ENCODE assay signal across 8 mouse cellular contexts in the genomic region with DNA sequence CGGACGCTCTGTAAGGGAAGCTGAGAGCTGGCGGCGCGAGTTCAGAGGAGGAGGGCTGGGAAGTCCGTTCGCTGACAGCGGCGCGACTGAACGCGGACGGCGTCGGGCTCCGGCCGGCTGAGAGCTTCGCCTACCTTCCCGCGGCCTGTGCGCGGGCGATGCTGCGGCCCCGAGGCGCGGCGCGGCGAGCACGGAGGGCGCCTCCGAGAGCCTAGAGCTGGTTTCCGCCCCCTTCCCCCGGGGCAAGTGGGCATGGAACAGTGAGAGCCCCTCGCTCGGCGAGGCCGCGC. TPM values are rescaled to one million over a fixed set of nuclear protein-coding genes. Genes with fewer than 3 reads are reported as not detected.
DNase-seq lines count a peak whose midpoint lies in the region; ATAC-seq and TF ChIP-seq lines count a peak whose summit lies in the region.

No protein-coding gene starts in this region.

- ATAC-seq in lung, embryonic 14.5 days (ENCODE audit: insufficient read depth) = peak; percentile 59
- peak; percentile 58 for ATAC-seq in embryonic facial prominence, embryonic 14.5 days (ENCODE audit: low read depth)
- peak; percentile 59 for ATAC-seq in intestine, postnatal 0 days
- peak; percentile 31; the same call in 1 of the 2 replicates for ATAC-seq in neural tube, embryonic 14.5 days (ENCODE audit: low read depth)

- H3K4me3 ChIP-seq in lung, embryonic 14.5 days (ENCODE audit: low read depth, low read length) = peak overlapping the region; percentile 50
- H3K4me3 ChIP-seq in embryonic facial prominence, embryonic 14.5 days (ENCODE audit: low read depth, low read length) = peak overlapping the region; percentile 68
- peak overlapping the region; percentile 48 for H3K4me3 ChIP-seq in intestine, postnatal 0 days (ENCODE audit: low read depth, low read length)
- peak overlapping the region; percentile 61 for H3K4me3 ChIP-seq in neural tube, embryonic 14.5 days (ENCODE audit: low read depth, low read length)

- DNase-seq in lung, embryonic 14.5 days = no peak
- no peak for DNase-seq in lung, postnatal 25 days (ENCODE audit: low spot score)
- DNase-seq in embryonic facial prominence, embryonic 14.5 days (ENCODE audit: low spot score) = no peak
- no peak for DNase-seq in gastrocnemius, postnatal 4 days (ENCODE audit: low spot score in 2 of 2)
- DNase-seq in layer of hippocampus, postnatal 10 days (ENCODE audit: low spot score in 2 of 2) = no peak
- no peak for DNase-seq in cerebellum, postnatal 14 days

- peak overlapping the region; percentile 97 for H3K4me2 ChIP-seq in lung, embryonic 14.5 days
- H3K4me2 ChIP-seq in embryonic facial prominence, embryonic 14.5 days (ENCODE audit: low read depth, low read length) = peak overlapping the region; percentile 62
- H3K4me2 ChIP-seq in intestine, postnatal 0 days (replicated peaks; ENCODE audit: low read depth) = peak overlapping the region; percentile 98
- peak overlapping the region; percentile 98 for H3K4me2 ChIP-seq in neural tube, embryonic 14.5 days (ENCODE audit: low read depth, low read length)

- H3K36me3 ChIP-seq in lung, embryonic 14.5 days (ENCODE audit: insufficient read depth) = no peaks in the 10 kb centered on the region
- no peaks in the 10 kb centered on the region for H3K36me3 ChIP-seq in embryonic facial prominence, embryonic 14.5 days (ENCODE audit: control insufficient read depth, insufficient read depth, low read length)
- no peaks in the 10 kb centered on the region for H3K36me3 ChIP-seq in intestine, postnatal 0 days (ENCODE audit: control insufficient read depth, insufficient read depth)
- H3K36me3 ChIP-seq in neural tube, embryonic 14.5 days (ENCODE audit: control insufficient read depth, insufficient read depth, low read length) = no peaks in the 10 kb centered on the region

- peak overlapping the region; percentile 86 for H3K27ac ChIP-seq in lung, embryonic 14.5 days (ENCODE audit: low read depth)
- H3K27ac ChIP-seq in embryonic facial prominence, embryonic 14.5 days (replicated peaks; ENCODE audit: low read depth, low read length) = peak overlapping the region; percentile 56
- H3K27ac ChIP-seq in intestine, postnatal 0 days (ENCODE audit: low read depth, low read length) = peak overlapping the region; percentile 71
- no peak overlapping the region; the same call in 1 of the 2 replicates for H3K27ac ChIP-seq in neural tube, embryonic 14.5 days (ENCODE audit: low read depth, low read length)

- under 1% methylated on average over 40 of the region's 40 CpGs for WGBS in lung, embryonic 14.5 days
- 0% methylated on average over 4 of the region's 40 CpGs for WGBS in embryonic facial prominence, embryonic 14.5 days
- WGBS in intestine, postnatal 0 days = 0% methylated on average over 39 of the region's 40 CpGs
- WGBS in neural tube, embryonic 14.5 days = under 1% methylated on average over 39 of the region's 40 CpGs

- no peaks in the 10 kb centered on the region for H3K27me3 ChIP-seq in lung, embryonic 14.5 days (ENCODE audit: insufficient read depth, low read length)
- no peaks in the 10 kb centered on the region for H3K27me3 ChIP-seq in embryonic facial prominence, embryonic 14.5 days (replicated peaks; ENCODE audit: control insufficient read depth, insufficient read depth, low read length)
- peaks cover 6% of the 10 kb centered on the region for H3K27me3 ChIP-seq in intestine, postnatal 0 days (replicated peaks; ENCODE audit: control insufficient read depth, insufficient read depth, low read length)
- H3K27me3 ChIP-seq in neural tube, embryonic 14.5 days (ENCODE audit: control insufficient read depth, insufficient read depth, low read length) = peaks cover 6% of the 10 kb centered on the region; the same call in 1 of the 2 replicates

- H3K4me1 ChIP-seq in lung, embryonic 14.5 days (ENCODE audit: insufficient read depth) = peaks cover 18% of the 10 kb centered on the region
- H3K4me1 ChIP-seq in embryonic facial prominence, embryonic 14.5 days (ENCODE audit: control insufficient read depth, insufficient read depth, low read length) = peaks cover 45% of the 10 kb centered on the region
- peaks cover 2% of the 10 kb centered on the region; the same call in 1 of the 2 replicates for H3K4me1 ChIP-seq in intestine, postnatal 0 days (replicated peaks; ENCODE audit: control insufficient read depth, insufficient read depth, low read length)
- H3K4me1 ChIP-seq in neural tube, embryonic 14.5 days (ENCODE audit: control insufficient read depth, insufficient read depth, low read length) = peaks cover 11% of the 10 kb centered on the region; the same call in 1 of the 2 replicates

- peak overlapping the region; percentile 60 for H3K9ac ChIP-seq in lung, embryonic 14.5 days
- H3K9ac ChIP-seq in embryonic facial prominence, embryonic 14.5 days (ENCODE audit: low read depth, low read length) = peak overlapping the region; percentile 60
- H3K9ac ChIP-seq in intestine, postnatal 0 days (ENCODE audit: low read depth, low read length) = peak overlapping the region; percentile 55
- H3K9ac ChIP-seq in neural tube, embryonic 14.5 days (replicated peaks; ENCODE audit: low read depth, low read length) = peak overlapping the region; percentile 57

- no peak for TF ChIP-seq CTCF in lung, embryonic 14.5 days (IDR thresholded peaks at IDR 0.05; ENCODE audit: low read depth)
- TF ChIP-seq CTCF in intestine, postnatal 0 days (IDR thresholded peaks at IDR 0.05; ENCODE audit: low read depth) = no peak

- H3K9me3 ChIP-seq in lung, embryonic 14.5 days (ENCODE audit: low read depth, low read length) = no peaks in the 10 kb centered on the region
- H3K9me3 ChIP-seq in embryonic facial prominence, embryonic 14.5 days (ENCODE audit: control insufficient read depth, low read length) = no peaks in the 10 kb centered on the region
- no peaks in the 10 kb centered on the region for H3K9me3 ChIP-seq in intestine, postnatal 0 days (ENCODE audit: control insufficient read depth)
- no peaks in the 10 kb centered on the region for H3K9me3 ChIP-seq in neural tube, embryonic 14.5 days (ENCODE audit: control insufficient read depth, low read length)

RNA-seq across cellular contexts. Expression of a gene that starts 0.3 kb away (rescaled TPM):
- 6.5 and 8.0 TPM in 2 replicates for polyA plus RNA-seq in lung, embryonic 14.5 days (2014; fragmentation: Nextera tagmentation; extraction: Ambion mirVana)
- 14.2 and 14.5 TPM in 2 replicates for polyA plus RNA-seq in embryonic facial prominence, embryonic 14.5 days (2014; fragmentation: Nextera tagmentation; extraction: Ambion mirVana)
- 3.8 and 3.9 TPM in 2 replicates for polyA plus RNA-seq in intestine, postnatal 0 days (2015; fragmentation: Nextera tagmentation; extraction: Ambion mirVana)
- polyA plus RNA-seq in neural tube, embryonic 14.5 days (2014; fragmentation: Nextera tagmentation; extraction: Ambion mirVana) = 7.8 and 10.3 TPM in 2 replicates
- total RNA-seq in gastrocnemius, postnatal 4 days (2021) = 10 to 100 TPM; 31.8 to 36.0 TPM
- total RNA-seq in layer of hippocampus, postnatal 10 days (2021) = 10 to 100 TPM; 13.8 to 14.4 TPM
